Mouse (Mus musculus) cortical plate, adult 2 months (tissue): Measurements from ENCODE around the gene Gab2.

ENCODE experiments used
- CTCF ChIP-seq: fragments of 200-500 bp; IDR thresholded peaks from 2 replicates; pipeline ENCODE4 v1.5.1; 2011; ENCODE audit warnings: mild to moderate bottlenecking, control low read depth, low read length; ENCODE audit not compliant: insufficient read depth; ENCODE audit errors: extremely low read depth
- POLR2A ChIP-seq: fragments of 200-500 bp; IDR thresholded peaks from 2 replicates; pipeline ENCODE4 v1.6.1; 2011; ENCODE audit warnings: mild to moderate bottlenecking, low read length, control low read depth; ENCODE audit not compliant: insufficient read depth; ENCODE audit errors: extremely low read depth

GRCm38 (mm10) chr7:97301321-97301720 lies 219.9 kb downstream of the Gab2 start:
- TF ChIP-seq CTCF (no peak), POLR2A (no peak)
